Mouse (Mus musculus): ENCODE data around the gene Thbs3. TPM values are rescaled to one million over a fixed set of nuclear protein-coding genes. Genes with fewer than 3 reads are reported as not detected.
"Not testable (repeated sequence)": the region's sequence is repeated elsewhere in the genome, so short reads cannot be mapped to it uniquely, and the experiment has no call there.

Thbs3 gene
- polyA plus RNA-seq, 2 experiments from 2014 or later = 3.4 to 3.6 TPM

DNA sequence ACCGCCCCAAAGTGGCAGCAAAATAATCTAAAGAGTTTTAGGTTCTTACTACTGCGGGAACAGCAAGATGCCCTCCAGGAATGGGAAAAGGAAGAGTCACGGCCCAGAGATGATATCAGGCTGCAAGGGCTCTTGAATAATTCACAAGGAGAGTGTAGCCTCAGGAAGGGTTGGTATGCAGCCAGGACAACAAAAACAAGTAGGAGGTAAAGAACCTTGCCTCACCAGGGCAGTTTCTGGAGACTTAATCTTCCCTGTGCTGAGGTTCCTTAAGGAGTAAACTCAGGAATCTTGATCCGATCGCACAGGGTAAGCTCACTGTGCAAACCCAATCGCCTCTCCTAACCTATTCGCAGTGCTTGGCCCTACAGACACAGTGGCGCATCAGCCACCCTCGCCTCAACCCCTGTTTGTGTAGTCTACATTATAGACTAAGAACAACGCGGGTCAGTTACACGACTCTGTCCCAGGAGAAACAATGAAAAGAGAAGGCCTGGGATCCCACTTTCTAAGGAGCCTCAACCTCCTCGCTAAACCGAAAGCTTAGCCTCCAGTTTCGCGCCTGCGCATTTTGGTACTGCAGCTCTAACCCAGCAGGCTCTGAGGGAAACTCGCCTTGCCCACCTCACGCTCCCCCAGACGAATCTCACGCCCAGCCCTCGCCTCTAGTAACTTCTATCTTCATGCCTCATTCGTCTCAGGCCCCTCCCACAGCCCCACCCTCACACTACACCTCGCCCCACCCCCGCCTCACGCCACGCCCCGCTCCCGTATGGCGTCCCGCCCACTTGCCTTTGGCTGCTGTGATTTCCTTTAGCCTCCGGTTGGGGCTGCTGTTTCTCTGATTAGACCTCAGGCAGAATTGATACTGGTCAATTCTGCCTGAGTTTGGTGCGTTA is 18.8 kb upstream of the Thbs3 start:
- peak; percentile 94 for ATAC-seq

- ATAC-seq = no peak
These were observed 15.1 kb upstream of the Thbs3 start for GRCm38 (mm10) chr3:89199839-89200238.

GRCm38 (mm10) chr3:89202253-89203141 is 12.5 kb upstream of the Thbs3 start, which contains the start of gene Gba:
Gene Gba, plus strand, starts transcription at chr3:89202928.
- peak; percentile 97 for ATAC-seq

DNA sequence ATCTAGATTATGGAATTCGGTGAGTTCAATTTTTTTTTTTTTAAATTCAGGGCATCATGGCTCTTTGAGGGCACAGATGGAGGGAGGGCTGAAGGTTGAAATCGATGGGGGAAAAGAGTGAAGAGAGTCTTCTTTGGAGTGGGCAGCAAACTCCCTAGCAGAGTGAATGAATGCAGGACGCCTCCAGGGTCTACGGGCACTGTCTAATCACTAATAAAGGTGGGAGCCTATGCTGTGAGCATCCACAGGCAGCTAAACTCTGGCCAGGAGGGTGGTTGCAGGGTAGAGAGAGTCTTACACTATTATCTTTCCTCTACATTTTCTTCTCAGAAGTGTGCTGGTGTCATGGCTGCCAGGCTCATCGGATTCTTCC is 11.9 kb upstream of the Thbs3 start:
- ATAC-seq = peak; percentile 11

- ATAC-seq = no peak
These were observed 8.9 kb upstream of the Thbs3 start for GRCm38 (mm10) chr3:89206079-89206478.

- no peak for ATAC-seq
These were observed 8.3 kb upstream of the Thbs3 start for GRCm38 (mm10) chr3:89206695-89207094.

- no peak for ATAC-seq
These were observed 6.8 kb upstream of the Thbs3 start for GRCm38 (mm10) chr3:89208075-89208657.

- ATAC-seq = no peak
These were observed 6.2 kb upstream of the Thbs3 start for GRCm38 (mm10) chr3:89208736-89209135.

GRCm38 (mm10) chr3:89209731-89210130 is 5.2 kb upstream of the Thbs3 start:
- no peak for ATAC-seq

GRCm38 (mm10) chr3:89210162-89210561 is 4.8 kb upstream of the Thbs3 start:
- ATAC-seq = no peak

- no peak for ATAC-seq
These were observed 4.2 kb upstream of the Thbs3 start for GRCm38 (mm10) chr3:89210731-89211130.

DNA sequence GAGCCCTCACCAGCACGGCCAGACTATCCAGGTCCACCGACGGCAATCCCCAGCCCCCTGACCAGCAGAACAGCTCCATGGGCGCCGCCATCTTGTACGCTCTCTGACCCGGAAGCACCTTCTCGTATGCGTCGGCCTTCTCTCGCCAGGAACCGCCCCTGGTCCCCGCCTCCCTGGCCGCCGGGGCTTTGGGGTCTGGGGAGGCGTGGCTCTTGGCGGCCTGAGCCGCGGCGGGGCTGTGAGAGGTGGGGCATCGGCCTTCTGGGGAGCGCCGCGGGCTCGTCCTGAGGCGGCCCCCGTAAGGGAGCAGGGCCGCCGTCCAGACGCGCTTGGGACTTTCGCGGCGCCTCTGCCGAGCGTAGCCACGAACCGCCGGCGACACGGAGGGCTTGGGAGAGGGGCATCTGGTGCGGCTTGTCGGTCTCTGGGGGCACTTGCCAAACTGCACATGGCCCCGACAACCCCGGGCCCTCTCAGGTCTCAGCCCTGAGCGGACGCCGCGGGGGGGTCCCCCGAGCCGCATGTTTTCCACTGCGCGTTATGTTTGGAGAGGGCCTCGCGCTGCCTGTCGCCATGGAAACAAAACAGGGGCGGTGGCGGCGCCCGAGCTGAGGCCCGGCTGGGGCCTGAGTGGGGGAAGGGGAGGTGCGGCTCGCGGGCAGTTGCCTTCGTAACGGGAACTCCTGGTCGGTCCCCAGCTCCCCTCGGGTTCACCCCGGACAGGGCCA is 1.0 kb upstream of the Thbs3 start:
- ATAC-seq = peak; percentile 85

GRCm38 (mm10) chr3:89215853-89216252 is 873 bp downstream of the Thbs3 start:
- ATAC-seq = peak; percentile 35

DNA sequence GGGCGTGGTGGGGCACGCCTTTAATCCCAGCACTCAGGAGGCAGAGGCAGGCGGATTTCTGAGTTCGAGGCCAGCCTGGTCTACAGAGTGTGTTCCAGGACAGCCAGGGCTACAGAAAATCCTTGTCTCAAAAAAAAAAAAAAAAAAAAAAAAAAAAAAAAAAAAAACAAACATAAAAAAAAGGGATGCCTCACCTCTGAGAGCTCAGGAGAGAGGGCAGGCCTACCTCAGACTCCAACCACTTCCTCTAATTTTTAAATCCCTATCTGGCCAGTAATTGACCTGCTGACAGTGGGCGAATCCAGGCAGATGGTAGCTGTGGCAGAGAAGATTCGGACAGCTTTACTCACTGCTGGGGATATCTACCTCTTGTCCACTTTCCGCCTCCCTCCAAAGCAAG is 1.4 kb downstream of the Thbs3 start:
- ATAC-seq = not testable (repeated sequence)

DNA sequence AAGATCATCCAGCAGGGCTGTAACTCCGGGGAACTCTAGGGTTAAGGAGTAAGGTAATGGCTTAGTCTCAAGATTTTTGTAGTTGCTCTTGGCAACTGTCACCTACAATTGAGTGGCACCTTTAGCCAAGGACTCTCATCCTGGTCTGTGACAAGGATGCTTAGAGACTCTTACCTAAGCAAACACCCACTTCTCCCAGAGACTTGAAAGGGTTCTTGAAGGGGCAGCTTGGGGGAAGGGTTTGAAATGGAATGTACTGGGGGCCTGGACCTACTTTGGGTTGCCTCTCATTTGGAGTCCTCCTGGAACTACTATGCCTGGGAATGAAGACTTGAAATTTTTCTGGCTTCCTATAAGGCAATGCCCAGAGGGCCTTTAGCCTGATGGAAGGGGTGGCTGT is 3.3 kb downstream of the Thbs3 start:
- no peak for ATAC-seq

DNA sequence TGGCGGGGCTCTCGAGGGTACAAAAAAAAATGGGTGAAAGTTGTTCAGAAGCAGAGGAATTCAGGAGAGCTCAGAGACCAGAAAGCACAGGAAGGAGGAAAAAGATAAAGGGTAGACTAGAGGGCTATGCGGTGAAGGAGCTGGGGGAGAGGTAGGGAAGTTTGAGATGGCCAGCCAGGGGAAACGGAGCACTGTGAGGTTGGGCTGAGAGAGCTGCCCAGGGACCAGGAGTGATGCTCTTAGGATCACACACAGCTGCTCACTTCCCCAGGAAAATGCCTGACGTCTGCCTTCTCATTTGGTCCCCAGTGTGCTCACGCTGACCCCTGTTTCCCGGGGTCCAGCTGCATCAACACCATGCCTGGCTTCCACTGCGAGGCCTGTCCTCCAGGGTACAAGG is 4.6 kb downstream of the Thbs3 start:
- ATAC-seq = no peak

DNA sequence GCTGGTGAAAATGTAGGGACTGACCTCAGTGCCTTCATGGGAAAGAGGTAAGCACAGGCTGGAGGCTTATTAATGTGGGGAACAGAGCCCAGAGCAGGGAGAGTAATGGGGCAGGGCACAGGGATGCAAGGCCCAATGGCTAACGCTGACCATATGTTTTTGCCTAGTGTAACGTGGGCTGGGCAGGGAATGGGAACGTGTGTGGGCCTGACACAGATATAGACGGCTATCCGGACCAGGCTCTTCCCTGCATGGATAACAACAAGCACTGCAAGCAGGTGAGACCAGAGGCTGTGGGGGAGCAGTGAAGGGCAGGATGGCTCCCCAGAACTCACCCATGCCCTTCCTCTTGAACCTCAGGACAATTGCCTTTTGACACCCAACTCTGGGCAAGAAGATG is 6.2 kb downstream of the Thbs3 start:
- ATAC-seq = no peak

GRCm38 (mm10) chr3:89224796-89225195 is 9.8 kb downstream of the Thbs3 start:
- ATAC-seq = no peak

DNA sequence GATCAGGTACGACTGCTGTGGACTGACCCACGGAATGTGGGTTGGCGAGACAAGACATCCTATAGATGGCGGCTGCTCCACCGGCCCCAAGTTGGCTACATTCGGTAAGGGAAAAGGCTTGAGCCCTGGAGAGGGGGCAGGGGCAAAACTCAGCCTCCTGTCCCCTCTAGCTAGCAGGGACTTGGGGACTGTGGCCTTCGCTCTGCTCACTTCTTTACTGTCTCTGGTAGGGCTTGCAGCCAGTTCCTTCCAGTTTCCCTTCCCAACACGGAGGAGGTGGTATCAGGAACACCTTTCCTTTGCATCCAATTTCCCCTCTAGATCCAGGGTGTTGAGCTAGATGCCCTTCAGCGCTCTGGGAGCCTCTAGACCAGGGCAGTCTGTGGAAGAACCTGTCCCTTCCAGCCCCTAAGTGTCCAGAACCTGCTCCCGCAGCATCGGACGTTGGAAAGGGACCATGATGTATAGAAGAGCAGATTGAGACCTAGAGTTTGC is 10.4 kb downstream of the Thbs3 start:
- no peak for ATAC-seq

DNA sequence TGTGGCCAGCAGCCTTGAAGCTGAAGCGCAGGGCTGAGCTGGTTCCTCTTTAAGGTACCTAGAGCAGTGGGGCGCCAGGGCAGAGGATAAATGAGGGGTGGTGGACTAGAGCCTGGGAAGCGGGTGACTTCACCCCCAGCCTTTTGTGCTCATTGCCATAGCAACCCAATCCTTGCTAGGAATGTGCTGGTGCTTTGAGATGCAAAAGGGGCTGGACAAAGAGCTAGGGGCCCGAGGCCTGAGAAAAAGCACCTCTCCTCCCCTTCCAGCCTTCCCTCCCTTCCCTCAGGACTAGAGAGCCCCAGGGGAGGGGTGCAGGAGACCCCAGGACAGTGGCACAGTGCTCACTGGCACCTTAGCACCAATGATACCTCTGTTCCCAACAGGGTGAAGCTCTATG is 10.9 kb downstream of the Thbs3 start:
- no peak for ATAC-seq

- no peak for ATAC-seq
These were observed 11.4 kb downstream of the Thbs3 start for GRCm38 (mm10) chr3:89226361-89226760.

GRCm38 (mm10) chr3:89226900-89227299 is 11.9 kb downstream of the Thbs3 start, which contains the start of gene Mtx1:
Gene Mtx1, minus strand, starts transcription at chr3:89227088.
- no peak for ATAC-seq

Measured in CD4-positive, CD25-positive, alpha-beta regulatory T cell, adult 4 months (primary cell).